Mouse (Mus musculus): ENCODE measurements around the gene Snx5.

Snx5 gene

GRCm38 (mm10) chr2:144270507-144271420 lies at the start of gene Snx5, which contains the start of gene Mgme1:
Snx5 (minus strand) TSS chr2:144270906.
Mgme1 (plus strand) TSS chr2:144270663.
- peak; percentile 96 for DNase-seq (ENCODE audit: low read depth, low spot score)

DNA sequence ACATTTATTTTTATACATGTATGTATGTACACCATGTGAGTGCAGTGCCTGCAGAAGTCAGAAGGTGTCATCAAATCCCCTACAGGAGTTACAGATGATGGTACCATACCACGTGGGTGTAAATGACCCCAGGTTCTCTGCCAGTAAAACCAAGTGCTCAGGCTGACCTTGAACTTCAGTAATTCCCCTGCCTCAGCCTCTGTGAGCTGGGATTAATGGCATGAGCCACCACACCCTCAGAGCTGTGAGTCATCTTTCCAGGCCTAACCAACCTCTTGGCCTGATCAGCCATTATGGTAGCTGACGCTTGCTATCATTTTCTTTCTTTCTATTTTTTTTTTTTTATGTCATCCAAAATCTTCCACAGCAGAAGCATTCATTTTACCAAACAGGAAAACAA lies 40.7 kb upstream of the Snx5 start:
- no peak for DNase-seq (ENCODE audit: low read depth, low spot score)

DNA sequence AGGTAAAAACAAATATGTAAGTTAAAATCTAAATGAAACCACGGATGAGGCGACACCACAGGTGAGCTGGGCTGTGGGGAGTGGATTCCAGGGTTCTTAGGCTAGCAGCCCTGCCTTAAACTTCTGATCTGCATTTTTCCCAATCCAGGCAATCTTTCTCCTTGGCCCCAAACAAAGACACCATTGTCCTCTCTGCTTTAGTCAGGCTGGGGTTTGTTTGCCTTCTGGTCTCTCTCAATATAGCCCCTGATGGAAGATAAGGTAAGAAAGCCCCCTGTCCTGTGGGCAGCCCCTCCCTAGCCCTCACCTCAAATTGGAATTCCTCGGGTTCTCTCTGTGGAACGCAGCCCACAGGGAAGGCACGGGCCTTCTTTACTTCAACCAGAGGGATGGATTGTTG lies 39.6 kb upstream of the Snx5 start:
- no peak for DNase-seq (ENCODE audit: low read depth, low spot score)

GRCm38 (mm10) chr2:144308561-144308960 lies 37.9 kb upstream of the Snx5 start:
- DNase-seq (ENCODE audit: low read depth, low spot score), result no peak

DNA sequence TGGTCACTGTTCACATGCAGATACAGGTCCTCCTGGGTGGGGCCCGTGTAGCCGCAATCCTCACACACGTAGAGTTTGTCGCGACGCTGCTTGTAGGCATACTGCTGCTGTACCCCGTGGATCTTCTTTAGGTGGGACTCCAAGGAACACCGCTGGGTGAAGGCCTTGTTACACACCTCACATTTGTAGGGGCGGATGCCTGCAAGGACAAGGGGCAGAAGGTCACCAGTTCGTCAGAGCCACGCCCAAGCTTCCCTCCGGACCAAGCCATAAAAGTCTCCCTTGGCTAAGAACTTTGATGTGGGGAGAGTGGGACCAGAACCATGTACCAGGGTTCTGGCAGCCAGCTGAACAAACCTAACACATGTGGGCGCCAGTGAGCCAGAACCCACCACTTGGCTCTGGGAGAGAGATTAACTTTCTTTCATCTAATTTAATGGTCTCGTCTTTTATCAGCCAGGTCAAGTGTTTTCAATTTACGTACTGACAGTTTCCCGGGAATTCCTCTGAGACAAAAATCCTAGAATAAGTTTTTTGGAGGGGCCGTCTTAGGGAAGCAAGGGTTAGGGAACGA lies 35.1 kb upstream of the Snx5 start:
- no peak for DNase-seq (ENCODE audit: low read depth, low spot score)

DNA sequence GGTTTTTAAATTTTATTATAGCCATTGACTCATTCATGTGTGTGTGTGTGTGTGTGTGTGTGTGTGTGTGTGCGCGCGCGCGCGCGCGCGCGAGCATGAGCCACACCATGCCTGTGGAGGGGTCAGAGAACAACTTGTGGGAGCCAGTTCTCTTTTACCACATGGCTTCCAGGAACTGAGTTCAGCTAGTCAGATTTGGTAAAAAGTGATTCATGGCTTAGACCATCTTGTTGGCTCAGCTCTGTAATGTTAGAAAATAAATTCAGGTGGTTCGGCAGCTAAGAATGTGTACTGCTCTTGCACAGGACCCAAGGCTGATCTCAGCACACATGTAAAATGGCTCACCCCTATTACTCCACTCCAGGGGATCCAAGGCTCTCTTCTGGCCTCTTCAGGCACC lies 30.4 kb upstream of the Snx5 start:
- no peak for DNase-seq (ENCODE audit: low read depth, low spot score)

DNA sequence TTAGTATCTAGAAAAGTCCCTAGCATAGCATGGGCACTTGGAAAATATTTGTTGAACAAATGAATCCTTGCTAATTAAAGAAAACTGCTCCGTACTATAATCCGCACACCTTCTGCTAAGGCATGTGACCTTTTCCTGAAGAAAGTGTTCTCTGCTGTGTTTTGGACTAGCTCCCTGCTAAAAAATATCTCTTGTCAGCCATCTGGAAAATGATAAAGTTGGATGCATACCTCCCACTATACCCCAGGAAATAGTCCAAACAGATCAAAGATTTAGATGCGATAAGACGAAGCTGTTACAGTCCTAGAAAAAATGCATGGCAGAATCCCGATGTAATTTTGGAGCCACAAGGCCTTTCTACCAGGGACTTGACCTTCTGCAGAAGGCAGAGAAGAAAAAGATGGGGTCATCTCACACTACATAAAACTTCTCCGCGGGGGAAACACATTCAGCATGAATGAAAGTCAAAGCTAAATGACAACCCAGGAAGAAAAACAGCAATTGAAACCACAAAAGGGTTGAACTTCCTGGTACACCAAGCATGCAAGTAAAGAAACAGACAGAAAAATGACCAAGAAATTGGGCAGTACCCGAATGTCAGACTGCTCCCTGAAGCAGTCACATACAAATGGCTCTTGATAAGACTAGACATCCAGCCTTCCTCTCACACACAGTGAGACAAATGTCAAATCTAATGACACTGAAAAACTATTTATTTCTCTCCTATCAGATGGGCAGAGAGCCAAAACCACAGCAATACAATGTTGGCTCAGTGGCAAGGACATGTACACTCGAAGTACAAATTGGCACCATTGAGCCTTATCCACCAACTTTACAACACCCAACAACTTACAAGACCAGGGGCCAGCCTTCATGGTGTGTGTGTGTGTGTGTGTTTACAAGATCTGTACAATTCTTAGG lies 29.3 kb upstream of the Snx5 start:
- no peak for DNase-seq (ENCODE audit: low read depth, low spot score)

GRCm38 (mm10) chr2:144295145-144295735 lies 24.5 kb upstream of the Snx5 start:
- no peak for DNase-seq (ENCODE audit: low read depth, low spot score)

- no peak for DNase-seq (ENCODE audit: low read depth, low spot score)
These were observed 21.0 kb upstream of the Snx5 start for GRCm38 (mm10) chr2:144291600-144292305.

GRCm38 (mm10) chr2:144290321-144290720 lies 19.6 kb upstream of the Snx5 start:
- DNase-seq (ENCODE audit: low read depth, low spot score), result no peak

- no peak for DNase-seq (ENCODE audit: low read depth, low spot score)
These were observed 10.7 kb upstream of the Snx5 start for GRCm38 (mm10) chr2:144281417-144281816.

GRCm38 (mm10) chr2:144280568-144280967 lies 9.9 kb upstream of the Snx5 start:
- no peak for DNase-seq (ENCODE audit: low read depth, low spot score)

GRCm38 (mm10) chr2:144279742-144280141 lies 9.0 kb upstream of the Snx5 start:
- DNase-seq (ENCODE audit: low read depth, low spot score), result no peak

DNA sequence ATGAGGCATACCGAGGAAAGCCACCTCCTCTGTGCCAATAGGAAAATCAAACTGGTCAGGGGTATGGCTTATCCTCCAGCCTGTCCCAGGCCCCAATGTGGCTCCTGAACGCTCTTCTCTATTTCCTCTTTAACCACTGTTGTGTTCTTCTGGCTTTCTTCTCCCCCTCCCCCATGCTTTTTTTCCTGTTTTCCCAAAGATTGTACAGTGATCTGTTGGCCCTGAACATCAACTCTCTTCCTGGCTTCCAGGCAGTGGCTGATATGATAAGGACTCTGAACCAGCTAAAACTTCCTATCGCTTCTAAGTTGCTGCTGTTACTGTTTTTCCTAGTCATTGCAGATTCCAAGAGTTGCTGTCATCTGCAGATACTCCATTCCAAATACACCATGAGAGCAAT lies 6.2 kb upstream of the Snx5 start:
- no peak for DNase-seq (ENCODE audit: low read depth, low spot score)

- no peak for DNase-seq (ENCODE audit: low read depth, low spot score)
These were observed 4.0 kb upstream of the Snx5 start for GRCm38 (mm10) chr2:144274741-144275140.

DNA sequence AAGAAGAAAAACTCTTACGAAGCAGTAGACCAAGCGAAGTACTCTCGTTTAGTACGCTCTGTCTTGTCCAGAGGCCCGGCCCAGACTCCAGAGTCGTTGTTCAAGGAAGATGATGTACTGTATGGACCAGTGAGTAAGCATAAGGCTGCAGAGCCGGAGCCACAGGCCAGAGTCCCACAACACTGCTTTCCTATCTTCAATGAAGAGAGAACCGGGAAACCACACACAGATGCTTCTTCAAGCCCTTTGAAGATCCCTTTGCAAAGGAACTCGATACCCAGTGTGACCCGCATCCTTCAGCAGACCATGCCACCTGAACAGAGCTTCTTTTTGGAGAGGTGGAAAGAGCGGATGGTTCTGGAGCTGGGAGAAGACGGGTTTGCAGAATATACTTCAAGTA lies 1.4 kb upstream of the Snx5 start:
- DNase-seq (ENCODE audit: low read depth, low spot score), result no peak

DNA sequence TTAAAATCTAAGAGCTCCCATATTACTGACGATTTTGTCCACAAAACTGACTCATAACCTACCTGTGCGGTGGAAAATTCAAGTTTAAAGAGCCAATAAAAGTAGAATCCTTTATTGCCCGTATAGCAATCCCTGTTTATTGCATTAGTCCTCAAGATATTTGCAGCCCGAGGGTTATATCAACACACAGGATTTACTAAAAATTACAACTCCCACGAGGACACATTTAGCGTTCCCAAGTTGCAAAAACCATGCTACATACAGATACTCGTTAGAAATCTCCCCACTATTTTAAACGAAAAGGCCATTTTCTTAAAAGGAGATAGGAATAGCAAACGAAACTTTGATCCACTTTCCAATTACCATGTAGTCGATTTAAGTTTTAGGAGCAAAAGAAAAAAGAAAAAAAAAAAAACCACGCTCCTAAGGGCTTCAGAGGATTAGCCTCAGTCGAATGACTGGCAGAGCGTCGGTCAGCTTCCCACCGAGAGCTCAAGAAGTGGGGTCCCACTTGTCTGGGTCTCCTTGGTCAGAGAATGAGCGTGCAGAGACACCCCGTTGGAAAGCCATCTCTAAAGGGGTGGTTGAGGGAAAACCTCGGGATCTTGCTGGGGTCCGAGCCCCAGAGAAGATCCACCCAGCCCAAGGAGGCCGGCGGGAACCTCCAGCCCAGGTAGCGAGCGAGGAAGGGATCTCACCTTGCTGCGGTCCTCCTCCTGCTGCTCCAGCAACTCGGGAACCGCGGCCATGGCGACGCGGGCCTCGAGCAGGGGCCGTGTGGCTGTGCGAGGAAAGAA lies 829 bp downstream of the Snx5 start:
- peak; percentile 44 for DNase-seq (ENCODE audit: low read depth, low spot score)

GRCm38 (mm10) chr2:144269306-144269650 lies 1.4 kb downstream of the Snx5 start:
- DNase-seq (ENCODE audit: low read depth, low spot score), result no peak

- DNase-seq (ENCODE audit: low read depth, low spot score), result no peak
These were observed 2.0 kb downstream of the Snx5 start for GRCm38 (mm10) chr2:144268446-144269305.

GRCm38 (mm10) chr2:144267731-144268015 lies 3.0 kb downstream of the Snx5 start:
- no peak for DNase-seq (ENCODE audit: low read depth, low spot score)
